Mouse (Mus musculus) cerebellum, adult 9-10 months (tissue): ENCODE data around the gene Efnb2.

Source experiments
- DNase-seq: peaks from one replicate; pipeline ENCODE4 v3.0.0; 2022

The Efnb2 gene

GRCm38 (mm10) chr8:8568215-8568773 lies 92.7 kb downstream of the Efnb2 start:
- no peak for DNase-seq
